Mouse (Mus musculus) 3T3-L1 (cell line): Measurements from ENCODE around the gene Map6.

Experiments
- DNase-seq: peaks from one replicate; pipeline ENCODE4 v3.0.0-alpha.2; 2015; ENCODE audit warnings: low read depth, low spot score

Map6 gene

GRCm38 (mm10) chr7:99264597-99264996 is 2.6 kb upstream of the Map6 start:
- no peak for DNase-seq

- DNase-seq, result peak; percentile 59
These were observed 754 bp downstream of the Map6 start for GRCm38 (mm10) chr7:99267897-99268505.

GRCm38 (mm10) chr7:99268506-99268900 is 1.3 kb downstream of the Map6 start:
- peak; percentile 17 for DNase-seq

GRCm38 (mm10) chr7:99268951-99269945 is 2.0 kb downstream of the Map6 start:
- peak; percentile 61 for DNase-seq

GRCm38 (mm10) chr7:99271630-99272029 is 4.4 kb downstream of the Map6 start:
- peak; percentile 22 for DNase-seq

- DNase-seq, result no peak
These were observed 7.9 kb downstream of the Map6 start for GRCm38 (mm10) chr7:99275131-99275530.

- no peak for DNase-seq
These were observed 9.4 kb downstream of the Map6 start for GRCm38 (mm10) chr7:99276679-99277078.

GRCm38 (mm10) chr7:99278309-99278708 is 11.1 kb downstream of the Map6 start:
- DNase-seq, result no peak

GRCm38 (mm10) chr7:99279586-99279985 is 12.3 kb downstream of the Map6 start:
- DNase-seq, result no peak

- no peak for DNase-seq
These were observed 20.0 kb downstream of the Map6 start for GRCm38 (mm10) chr7:99287287-99287686.

GRCm38 (mm10) chr7:99290008-99290407 is 22.8 kb downstream of the Map6 start:
- no peak for DNase-seq

GRCm38 (mm10) chr7:99290925-99291324 is 23.7 kb downstream of the Map6 start:
- DNase-seq, result no peak

GRCm38 (mm10) chr7:99294198-99294780 is 27.0 kb downstream of the Map6 start:
- no peak for DNase-seq

- DNase-seq, result no peak
These were observed 27.9 kb downstream of the Map6 start for GRCm38 (mm10) chr7:99295104-99295503.

GRCm38 (mm10) chr7:99300650-99301175 is 33.5 kb downstream of the Map6 start:
- peak; percentile 9 for DNase-seq

- peak; percentile 6 for DNase-seq
These were observed 36.8 kb downstream of the Map6 start for GRCm38 (mm10) chr7:99304029-99304428.

- peak; percentile 99 for DNase-seq
These were observed 37.7 kb downstream of the Map6 start for GRCm38 (mm10) chr7:99304949-99305372.

GRCm38 (mm10) chr7:99305688-99306087 is 38.4 kb downstream of the Map6 start:
- no peak for DNase-seq

- peak; percentile 8 for DNase-seq
These were observed 39.4 kb downstream of the Map6 start for GRCm38 (mm10) chr7:99306640-99307039.

GRCm38 (mm10) chr7:99311433-99311832 is 44.2 kb downstream of the Map6 start:
- peak; percentile 29 for DNase-seq

GRCm38 (mm10) chr7:99312058-99312457 is 44.8 kb downstream of the Map6 start:
- no peak for DNase-seq

- no peak for DNase-seq
These were observed 45.5 kb downstream of the Map6 start for GRCm38 (mm10) chr7:99312671-99313143.
